Mouse (Mus musculus): Measurements from ENCODE around the gene Fcna. TPM values are rescaled to one million over a fixed set of nuclear protein-coding genes. Genes with fewer than 3 reads are reported as not detected.
A peak's percentile ranks its signal among the peaks of the same experiment; 100 is the strongest.

Fcna gene
- polyA plus RNA-seq, 1 experiment, result 7.8 TPM

DNA sequence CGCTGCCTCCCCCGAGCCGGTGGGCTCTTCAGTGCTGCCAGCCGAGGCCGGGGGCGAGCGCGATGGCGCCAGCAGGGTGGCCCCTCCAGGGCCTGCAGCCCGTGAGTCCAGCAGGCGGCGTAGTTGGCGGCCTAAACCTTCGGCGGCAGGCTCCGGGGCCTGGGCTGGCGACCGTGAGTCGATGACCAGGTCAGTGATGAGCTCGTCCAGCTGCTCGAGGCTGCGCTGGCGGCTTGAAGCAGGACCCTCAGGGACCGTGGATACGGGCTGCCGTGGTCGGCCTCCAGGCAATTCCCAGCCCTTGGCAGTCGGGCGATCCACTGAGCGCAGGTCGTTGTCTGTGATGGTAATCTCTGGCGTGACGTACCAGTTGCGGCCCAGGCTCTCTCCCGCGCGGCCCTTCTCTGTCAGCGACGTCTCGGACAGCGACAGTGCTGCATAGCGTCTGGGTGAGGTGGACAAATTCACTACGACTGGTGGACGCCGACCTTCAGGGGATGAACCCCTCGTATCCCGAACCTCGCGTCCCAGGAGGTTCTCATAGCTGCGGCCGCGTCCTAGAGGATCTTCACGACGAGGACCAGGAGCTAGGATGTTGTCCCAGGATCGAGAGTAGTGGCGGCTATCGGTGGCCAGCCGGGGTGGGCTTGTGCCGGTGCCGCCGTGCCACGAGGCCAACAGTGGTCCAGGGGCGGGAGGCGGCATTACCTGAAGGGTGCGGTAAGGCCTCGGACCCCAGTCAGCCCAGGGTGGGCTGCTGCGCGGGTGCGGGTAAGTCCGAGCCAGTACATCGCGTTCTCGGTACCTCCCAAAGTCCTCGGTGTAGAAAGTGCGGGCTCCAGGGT lies 49.7 kb downstream of the Fcna start:
- no peak for DNase-seq
- Histone ChIP-seq H3K4me3 (ENCODE audit: control insufficient read depth, insufficient read depth, low read length) (no peak overlapping the region), H3K27ac (ENCODE audit: control insufficient read depth, insufficient read depth, low read length) (no peak overlapping the region), H3K4me1 (replicated peaks; ENCODE audit: control insufficient read depth, insufficient read depth, low read length) (peaks cover 58% of the 10 kb centered on the region), H3K36me3 (ENCODE audit: control insufficient read depth, insufficient read depth, low read length) (no peaks in the 10 kb centered on the region), H3K27me3 (ENCODE audit: control insufficient read depth, insufficient read depth, low read length) (peaks cover 29% of the 10 kb centered on the region)
- TF ChIP-seq POLR2A (IDR thresholded peaks at IDR 0.05; ENCODE audit: control insufficient read depth, extremely low read depth, insufficient read depth, low read length, poor library complexity) (0 out of 2 replicates have a peak, but pooled peaks have one; percentile 15), CTCF (IDR thresholded peaks at IDR 0.05; ENCODE audit: borderline replicate concordance, control insufficient read depth, extremely low read depth, insufficient read depth, low read length, poor library complexity) (no peak)
- WGBS, result 11% methylated on average over 75 of the region's 75 CpGs

DNA sequence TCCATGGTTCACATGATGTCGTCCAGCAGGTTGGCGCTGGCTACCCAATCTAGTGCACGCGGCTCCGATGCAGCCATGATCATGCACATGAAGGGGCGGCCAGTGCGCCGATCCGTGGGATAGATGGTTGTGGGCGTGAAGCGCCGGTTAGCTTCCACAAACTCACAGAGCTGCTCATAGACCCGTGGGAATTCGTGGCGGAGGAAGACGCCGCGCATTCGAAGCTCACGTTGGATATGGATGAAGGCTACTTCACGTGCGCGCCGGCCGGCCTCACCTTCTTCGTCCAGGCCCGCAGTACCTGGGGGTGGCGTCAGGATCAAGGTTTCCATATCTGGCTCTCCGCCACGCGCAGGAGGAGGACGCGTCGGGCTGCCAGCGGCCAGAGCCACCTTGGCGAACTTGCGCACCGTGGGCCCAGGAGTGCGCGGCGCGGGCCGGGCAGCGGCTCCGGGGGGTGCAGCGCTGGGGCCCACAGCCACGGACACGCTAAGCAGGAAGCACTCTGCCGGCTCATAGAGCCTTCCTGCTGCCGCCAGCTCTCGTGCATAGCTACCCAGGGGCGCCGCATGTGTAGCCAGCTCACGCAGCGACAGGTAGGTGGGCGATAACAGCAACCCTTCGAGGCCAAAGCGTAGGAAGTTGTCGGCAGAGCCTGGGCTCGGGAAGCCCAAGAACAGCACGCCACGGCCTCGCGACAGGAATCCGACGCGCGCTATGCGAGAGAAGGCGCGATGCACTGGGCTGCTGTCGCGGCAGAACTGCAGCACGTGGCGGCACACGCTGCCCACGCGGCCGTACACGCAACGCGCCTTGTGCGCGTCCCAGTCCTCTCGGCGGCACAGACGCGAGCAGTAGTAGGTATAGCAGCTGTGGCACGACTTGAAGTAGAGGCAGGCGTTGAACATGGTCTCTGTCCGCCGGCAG lies 50.6 kb downstream of the Fcna start:
- TF ChIP-seq POLR2A (IDR thresholded peaks at IDR 0.05; ENCODE audit: control insufficient read depth, extremely low read depth, insufficient read depth, low read length, poor library complexity) (no peak), CTCF (IDR thresholded peaks at IDR 0.05; ENCODE audit: borderline replicate concordance, control insufficient read depth, extremely low read depth, insufficient read depth, low read length, poor library complexity) (no peak)
- WGBS, result 36% methylated on average over 92 of the region's 92 CpGs
- DNase-seq, result no peak
- Histone ChIP-seq H3K36me3 (ENCODE audit: control insufficient read depth, insufficient read depth, low read length) (no peaks in the 10 kb centered on the region), H3K27me3 (ENCODE audit: control insufficient read depth, insufficient read depth, low read length) (peaks cover 29% of the 10 kb centered on the region), H3K4me1 (replicated peaks; ENCODE audit: control insufficient read depth, insufficient read depth, low read length) (peaks cover 58% of the 10 kb centered on the region), H3K27ac (ENCODE audit: control insufficient read depth, insufficient read depth, low read length) (no peak overlapping the region), H3K4me3 (ENCODE audit: control insufficient read depth, insufficient read depth, low read length) (peak overlapping the region; percentile 2; the same call in 1 of the 2 replicates)

DNA sequence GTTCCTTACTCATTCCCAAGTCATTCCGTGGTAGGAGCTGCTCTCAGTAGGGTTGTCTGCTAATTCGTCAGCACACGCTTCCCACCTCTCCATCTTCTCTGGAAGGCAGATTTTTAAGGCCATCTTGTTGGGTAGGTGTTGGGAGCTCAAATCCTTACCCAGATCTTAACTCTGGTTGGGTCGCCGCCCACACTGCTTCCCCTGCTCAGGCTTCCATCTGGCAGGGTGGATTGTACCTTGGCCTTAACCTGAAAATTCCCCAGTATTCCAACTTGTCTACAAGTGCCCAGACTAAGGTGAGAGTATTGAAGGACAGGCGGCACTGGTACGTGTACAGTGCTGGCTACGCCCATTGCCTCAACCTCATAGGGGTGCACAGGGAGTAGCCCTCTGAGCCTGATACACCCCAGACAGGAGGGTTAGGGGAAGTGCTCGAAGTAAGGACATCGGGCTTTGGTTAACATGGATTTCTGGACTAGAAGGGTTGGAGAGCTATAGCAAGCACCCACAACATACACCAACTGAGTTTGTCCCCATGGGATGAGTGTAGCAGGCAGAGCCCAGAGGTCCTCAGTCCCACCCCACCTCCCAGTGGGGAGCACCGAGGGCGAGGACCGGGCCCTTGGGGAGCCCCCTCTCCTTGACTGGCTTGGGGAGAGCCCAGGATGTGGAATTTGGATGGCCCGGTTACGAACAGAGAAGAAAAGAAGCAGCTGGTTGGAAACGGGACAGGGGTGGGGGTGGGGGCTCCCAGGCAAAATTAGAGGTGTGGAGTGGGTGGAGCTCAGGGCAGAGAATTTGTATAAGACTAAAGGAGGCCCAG lies 51.6 kb downstream of the Fcna start:
- Histone ChIP-seq H3K4me3 (ENCODE audit: control insufficient read depth, insufficient read depth, low read length) (no peak overlapping the region), H3K27ac (ENCODE audit: control insufficient read depth, insufficient read depth, low read length) (no peak overlapping the region), H3K4me1 (replicated peaks; ENCODE audit: control insufficient read depth, insufficient read depth, low read length) (peaks cover 52% of the 10 kb centered on the region), H3K36me3 (ENCODE audit: control insufficient read depth, insufficient read depth, low read length) (no peaks in the 10 kb centered on the region), H3K27me3 (ENCODE audit: control insufficient read depth, insufficient read depth, low read length) (peaks cover 29% of the 10 kb centered on the region)
- WGBS, result 95% methylated on average over 16 of the region's 16 CpGs
- TF ChIP-seq POLR2A (IDR thresholded peaks at IDR 0.05; ENCODE audit: control insufficient read depth, extremely low read depth, insufficient read depth, low read length, poor library complexity) (no peak), CTCF (IDR thresholded peaks at IDR 0.05; ENCODE audit: borderline replicate concordance, control insufficient read depth, extremely low read depth, insufficient read depth, low read length, poor library complexity) (no peak)
- DNase-seq, result no peak

DNA sequence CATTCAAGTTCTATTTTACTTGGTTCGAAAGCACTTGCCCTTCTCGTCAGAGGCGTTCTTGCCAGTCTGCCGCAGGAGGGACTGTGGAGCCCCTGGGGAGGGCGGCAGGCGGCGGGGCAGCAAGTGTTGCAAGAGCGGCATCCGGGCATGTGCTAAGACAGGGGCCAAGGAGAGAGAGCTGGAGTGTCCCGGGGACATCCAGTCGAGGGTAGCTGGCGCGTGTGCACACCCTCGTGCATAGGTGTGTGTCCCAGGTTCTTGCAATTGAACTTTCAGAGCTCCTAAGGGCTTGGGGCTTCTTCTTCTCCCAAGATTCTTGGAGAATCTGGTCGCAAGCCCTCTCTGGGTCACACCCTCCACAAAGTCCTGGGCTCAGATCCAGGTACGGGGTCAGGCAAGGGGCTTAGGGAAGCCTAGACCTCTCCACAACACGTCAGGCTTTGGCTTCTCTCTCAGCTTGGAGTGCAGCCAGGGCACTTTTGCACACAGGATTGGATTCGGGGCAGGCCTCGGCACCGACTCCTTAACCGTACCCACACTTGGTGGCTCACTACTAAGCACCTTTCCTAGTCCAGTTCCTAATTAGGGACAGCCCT lies 52.3 kb downstream of the Fcna start:
- H3K36me3 ChIP-seq (ENCODE audit: control insufficient read depth, insufficient read depth, low read length), result no peaks in the 10 kb centered on the region
- H3K27ac ChIP-seq (ENCODE audit: control insufficient read depth, insufficient read depth, low read length), result peak overlapping the region; percentile 91
- TF ChIP-seq POLR2A (IDR thresholded peaks at IDR 0.05; ENCODE audit: control insufficient read depth, extremely low read depth, insufficient read depth, low read length, poor library complexity), result no peak
- no peak for TF ChIP-seq CTCF (IDR thresholded peaks at IDR 0.05; ENCODE audit: borderline replicate concordance, control insufficient read depth, extremely low read depth, insufficient read depth, low read length, poor library complexity)
- H3K4me1 ChIP-seq (replicated peaks; ENCODE audit: control insufficient read depth, insufficient read depth, low read length), result peaks cover 45% of the 10 kb centered on the region
- DNase-seq, result peak; percentile 61
- H3K4me3 ChIP-seq (ENCODE audit: control insufficient read depth, insufficient read depth, low read length), result peak overlapping the region; percentile 54
- H3K27me3 ChIP-seq (ENCODE audit: control insufficient read depth, insufficient read depth, low read length), result peaks cover 29% of the 10 kb centered on the region
- 20% methylated on average over 21 of the region's 21 CpGs for WGBS

Other genes starting within 250 kb of the Fcna start
- gene Entpd2, start 232.2 kb downstream of the Fcna start, polyA plus RNA-seq (2012; rRNA removed), result 11.7 and 14.0 TPM in 2 replicates
- gene Npdc1, start 228.7 kb downstream of the Fcna start, polyA plus RNA-seq (2012; rRNA removed), result 28.4 and 30.8 TPM in 2 replicates
- 1.9 and 2.0 TPM in 2 replicates for gene Fut7, start 204.8 kb downstream of the Fcna start, polyA plus RNA-seq (2012; rRNA removed)
- gene Abca2, start 199.3 kb downstream of the Fcna start, polyA plus RNA-seq (2012; rRNA removed), result 86.6 and 100 TPM in 2 replicates
- gene Clic3, start 171.2 kb downstream of the Fcna start, polyA plus RNA-seq (2012; rRNA removed), result 11.6 and 17.3 TPM in 2 replicates
- 165 and 192 TPM in 2 replicates for gene Paxx, start 166.9 kb downstream of the Fcna start, polyA plus RNA-seq (2012; rRNA removed)
- gene Ptgds, start 158.0 kb downstream of the Fcna start, polyA plus RNA-seq (2012; rRNA removed), result 4.4 and 13.8 TPM in 2 replicates
- not detected in 2 replicates for gene Lcn12, start 134.1 kb downstream of the Fcna start, polyA plus RNA-seq (2012; rRNA removed)
- 59.2 and 77.5 TPM in 2 replicates for gene Fbxw5, start 127.3 kb downstream of the Fcna start, polyA plus RNA-seq (2012; rRNA removed)
- gene C8g, start 126.3 kb downstream of the Fcna start, polyA plus RNA-seq (2012; rRNA removed), result 4.7 and 5.0 TPM in 2 replicates
- gene Traf2, start 81.1 kb downstream of the Fcna start, polyA plus RNA-seq (2012; rRNA removed), result 47.7 and 49.9 TPM in 2 replicates
- 142 and 152 TPM in 2 replicates for gene Edf1, start 70.2 kb downstream of the Fcna start, polyA plus RNA-seq (2012; rRNA removed)
- gene Mamdc4, start 53.2 kb downstream of the Fcna start, polyA plus RNA-seq (2012; rRNA removed), result 18.9 and 25.8 TPM in 2 replicates
- 73.6 and 94.7 TPM in 2 replicates for gene Phpt1, start 52.8 kb downstream of the Fcna start, polyA plus RNA-seq (2012; rRNA removed)
- 7.0 and 7.4 TPM in 2 replicates for gene Ajm1, start 46.3 kb downstream of the Fcna start, polyA plus RNA-seq (2012; rRNA removed)
- 83.4 and 89.6 TPM in 2 replicates for gene Rabl6, start 19.5 kb downstream of the Fcna start, polyA plus RNA-seq (2012; rRNA removed)
- not detected in 2 replicates for gene Ccdc183, start 10.4 kb downstream of the Fcna start, polyA plus RNA-seq (2012; rRNA removed)
- 4.9 and 12.3 TPM in 2 replicates for gene Tmem141, start 6.0 kb downstream of the Fcna start, polyA plus RNA-seq (2012; rRNA removed)
- 0.24 TPM in 1 of 2 replicates, not detected in the other for gene Lcn8, start 25.1 kb upstream of the Fcna start, polyA plus RNA-seq (2012; rRNA removed)
- not detected in 2 replicates for gene Lcn5, start 29.9 kb upstream of the Fcna start, polyA plus RNA-seq (2012; rRNA removed)
- gene Lcn6, start 48.8 kb upstream of the Fcna start, polyA plus RNA-seq (2012; rRNA removed), result 0.20 and 0.26 TPM in 2 replicates
- gene Lcn10, start 54.7 kb upstream of the Fcna start, polyA plus RNA-seq (2012; rRNA removed), result 0.73 and 0.84 TPM in 2 replicates
- 0.45 and 0.54 TPM in 2 replicates for gene Obp2a, start 72.0 kb upstream of the Fcna start, polyA plus RNA-seq (2012; rRNA removed)
- 36.4 and 43.2 TPM in 2 replicates for gene Bmyc, start 78.7 kb upstream of the Fcna start, polyA plus RNA-seq (2012; rRNA removed)
- not detected in 2 replicates for gene Obp2b, start 109.0 kb upstream of the Fcna start, polyA plus RNA-seq (2012; rRNA removed)
- gene Lcn3, start 137.5 kb upstream of the Fcna start, polyA plus RNA-seq (2012; rRNA removed), result 0.16 TPM in 1 of 2 replicates, not detected in the other
- gene Lcn11, start 149.0 kb upstream of the Fcna start, polyA plus RNA-seq (2012; rRNA removed), result 0.23 and 0.49 TPM in 2 replicates
- 1.0 and 2.4 TPM in 2 replicates for gene Gm13539, start 154.2 kb upstream of the Fcna start, polyA plus RNA-seq (2012; rRNA removed)
- not detected in 2 replicates for gene Glt6d1, start 187.8 kb upstream of the Fcna start, polyA plus RNA-seq (2012; rRNA removed)
- gene Lcn9, start 195.1 kb upstream of the Fcna start, polyA plus RNA-seq (2012; rRNA removed), result not detected in 2 replicates
- 0.09 and 0.18 TPM in 2 replicates for gene Sohlh1, start 219.2 kb upstream of the Fcna start, polyA plus RNA-seq (2012; rRNA removed)
- gene Kcnt1, start 235.7 kb upstream of the Fcna start, polyA plus RNA-seq (2012; rRNA removed), result 1.1 and 1.2 TPM in 2 replicates

All from thymus, adult 2 months (tissue).